8 mouse cellular contexts compared by ENCODE assay signal in genomic region chr9:50775662-50776126, GRCm38 (mm10). TPM values are rescaled to one million over a fixed set of nuclear protein-coding genes. Genes with fewer than 3 reads are reported as not detected.
DNase-seq lines count a peak whose midpoint lies in the region; ATAC-seq and TF ChIP-seq lines count a peak whose summit lies in the region.

No protein-coding gene starts in this region.

- in situ Hi-C loops in CH12.LX (cut with MboI; ENCODE audit: low pct_ligation_motif_present, low pct_unique_long_range_greater_than_20kb, low sequenced_read_pairs), result no loop called here

- H3K4me1 ChIP-seq in kidney, embryonic 16.5 days (ENCODE audit: insufficient read depth, low read length), result peaks cover 18% of the 10 kb centered on the region
- peaks cover 3 to 13% of the 10 kb centered on the region in 2 experiments; a peak in 3 of 4 replicates for H3K4me1 ChIP-seq in CH12.LX (ENCODE audit: control insufficient read depth in 1 of 2, insufficient read depth in 2 of 2)
- peaks cover 14% of the 10 kb centered on the region for H3K4me1 ChIP-seq in embryonic facial prominence, embryonic 12.5 days
- H3K4me1 ChIP-seq in hindbrain, postnatal 0 days (ENCODE audit: insufficient read depth, low read length), result peaks cover 5% of the 10 kb centered on the region; the same call in 1 of the 2 replicates
- peaks cover 24% of the 10 kb centered on the region for H3K4me1 ChIP-seq in midbrain, embryonic 10.5 days

- dilution Hi-C loops in CH12.LX (cut with MboI; ENCODE audit: extremely low pct_ligation_motif_present, extremely low pct_unique_long_range_greater_than_20kb, low sequenced_read_pairs), result no loop called here

- WGBS in kidney, embryonic 16.5 days, result under 1% methylated on average over 30 of the region's 30 CpGs
- WGBS in embryonic facial prominence, embryonic 12.5 days, result under 1% methylated on average over 30 of the region's 30 CpGs
- WGBS in hindbrain, postnatal 0 days, result 1% methylated on average over 29 of the region's 30 CpGs
- under 1% methylated on average over 28 of the region's 30 CpGs for WGBS in midbrain, embryonic 10.5 days

- no peak for DNase-seq in kidney, postnatal 10 days
- DNase-seq in CH12.LX (ENCODE audit: extremely low read depth), result no peak
- peak; percentile 35 for DNase-seq in hindbrain, postnatal 0 days (ENCODE audit: low spot score)
- no peak for DNase-seq in midbrain, embryonic 10.5 days (ENCODE audit: low spot score)
- no peak for DNase-seq in cerebellum, adult 11 months
- DNase-seq in spleen, postnatal 36 days (ENCODE audit: low spot score in 2 of 2), result no peak

- no peak for TF ChIP-seq RAD21 in CH12.LX (IDR thresholded peaks at IDR 0.05; ENCODE audit: low read depth, low read length)

- ATAC-seq in kidney, embryonic 16.5 days (ENCODE audit: low FRiP score, low TSS enrichment), result peak; percentile 37; the same call in 1 of the 2 replicates
- ATAC-seq in embryonic facial prominence, embryonic 12.5 days (ENCODE audit: insufficient number of reproducible peaks, insufficient read depth, low FRiP score, low TSS enrichment), result peak; percentile 68; the same call in 1 of the 2 replicates
- peak; percentile 66 for ATAC-seq in hindbrain, postnatal 0 days

- peak overlapping the region; percentile 84; the same call in 1 of the 2 replicates for H3K27ac ChIP-seq in kidney, embryonic 16.5 days (ENCODE audit: low read length)
- H3K27ac ChIP-seq in CH12.LX (ENCODE audit: insufficient read depth, low read depth), result no peak overlapping the region
- peak overlapping the region; percentile 89 for H3K27ac ChIP-seq in embryonic facial prominence, embryonic 12.5 days
- peak overlapping the region; percentile 91 for H3K27ac ChIP-seq in hindbrain, postnatal 0 days
- H3K27ac ChIP-seq in midbrain, embryonic 10.5 days (replicated peaks), result peak overlapping the region; percentile 93

- H3K4me3 ChIP-seq in kidney, embryonic 16.5 days (ENCODE audit: low read length), result peak overlapping the region; percentile 95
- H3K4me3 ChIP-seq in CH12.LX (replicated peaks in 1 of 3; ENCODE audit: low read depth in 2 of 3, low read length in 2 of 3, poor library complexity in 1 of 3), result peak overlapping the region; percentile 76 to 89 (median 80)
- H3K4me3 ChIP-seq in embryonic facial prominence, embryonic 12.5 days, result peak overlapping the region; percentile 85
- H3K4me3 ChIP-seq in hindbrain, postnatal 0 days (ENCODE audit: low read length), result peak overlapping the region; percentile 87
- peak overlapping the region; percentile 96 for H3K4me3 ChIP-seq in midbrain, embryonic 10.5 days

- H3K36me3 ChIP-seq in kidney, embryonic 16.5 days (ENCODE audit: insufficient read depth, low read length), result peaks cover 21% of the 10 kb centered on the region
- H3K36me3 ChIP-seq in CH12.LX (replicated peaks in 1 of 2; ENCODE audit: control insufficient read depth in 1 of 2, insufficient read depth in 1 of 2, low read length in 1 of 2), result peaks cover 21 to 50% of the 10 kb centered on the region in 2 experiments
- peaks cover 26% of the 10 kb centered on the region for H3K36me3 ChIP-seq in embryonic facial prominence, embryonic 12.5 days
- peaks cover 24% of the 10 kb centered on the region for H3K36me3 ChIP-seq in hindbrain, postnatal 0 days (ENCODE audit: insufficient read depth, low read length)
- H3K36me3 ChIP-seq in midbrain, embryonic 10.5 days, result peaks cover 42% of the 10 kb centered on the region

- H3K79me2 ChIP-seq in CH12.LX (replicated peaks; ENCODE audit: control insufficient read depth, extremely low read depth, insufficient read depth, poor library complexity, severe bottlenecking), result peaks cover 4% of the 10 kb centered on the region

- no peak for TF ChIP-seq CTCF in CH12.LX (conservative IDR thresholded peaks at IDR 0.05 in 1 of 2, IDR thresholded peaks at IDR 0.05 in 1 of 2; ENCODE audit: low read depth in 2 of 2, low read length in 2 of 2)
- TF ChIP-seq CTCF in hindbrain, postnatal 0 days (IDR thresholded peaks at IDR 0.05; ENCODE audit: low read depth), result no peak

- peak overlapping the region; percentile 97 for H3K9ac ChIP-seq in kidney, embryonic 16.5 days (replicated peaks; ENCODE audit: low read length)
- H3K9ac ChIP-seq in CH12.LX (ENCODE audit: insufficient read depth, low read depth), result peak overlapping the region; percentile 95
- H3K9ac ChIP-seq in embryonic facial prominence, embryonic 12.5 days, result peak overlapping the region; percentile 91
- H3K9ac ChIP-seq in hindbrain, postnatal 0 days (replicated peaks; ENCODE audit: low read length), result peak overlapping the region; percentile 90

- TF ChIP-seq EP300 in CH12.LX (IDR thresholded peaks at IDR 0.05; ENCODE audit: low read length), result no peak

- H3K27me3 ChIP-seq in kidney, embryonic 16.5 days (ENCODE audit: insufficient read depth, low read length), result no peaks in the 10 kb centered on the region
- no peaks in the 10 kb centered on the region for H3K27me3 ChIP-seq in CH12.LX (replicated peaks)
- H3K27me3 ChIP-seq in embryonic facial prominence, embryonic 12.5 days, result no peaks in the 10 kb centered on the region
- H3K27me3 ChIP-seq in hindbrain, postnatal 0 days (ENCODE audit: insufficient read depth, low read length), result no peaks in the 10 kb centered on the region
- H3K27me3 ChIP-seq in midbrain, embryonic 10.5 days (ENCODE audit: low read depth, poor library complexity, severe bottlenecking), result no peaks in the 10 kb centered on the region

- TF ChIP-seq POLR2A in CH12.LX (IDR thresholded peaks at IDR 0.05; ENCODE audit: low read depth, low read length), result no peak

- H3K9me3 ChIP-seq in kidney, embryonic 16.5 days (ENCODE audit: low read length), result no peaks in the 10 kb centered on the region
- H3K9me3 ChIP-seq in CH12.LX (replicated peaks; ENCODE audit: low read length), result no peaks in the 10 kb centered on the region
- H3K9me3 ChIP-seq in embryonic facial prominence, embryonic 12.5 days, result no peaks in the 10 kb centered on the region
- H3K9me3 ChIP-seq in hindbrain, postnatal 0 days (ENCODE audit: low read length), result no peaks in the 10 kb centered on the region
- H3K9me3 ChIP-seq in midbrain, embryonic 10.5 days (replicated peaks), result no peaks in the 10 kb centered on the region

- H3K4me2 ChIP-seq in kidney, embryonic 16.5 days (replicated peaks; ENCODE audit: low read depth, low read length), result peak overlapping the region; percentile 82
- peak overlapping the region; percentile 57 for H3K4me2 ChIP-seq in CH12.LX (ENCODE audit: insufficient read depth, low read depth, poor library complexity, severe bottlenecking)
- peak overlapping the region; percentile 56 for H3K4me2 ChIP-seq in embryonic facial prominence, embryonic 12.5 days (replicated peaks)
- H3K4me2 ChIP-seq in hindbrain, postnatal 0 days (ENCODE audit: low read depth, low read length), result peak overlapping the region; percentile 89

RNA-seq across cellular contexts. Expression of gene 1110032A03Rik, which starts 0.4 kb away (rescaled TPM):
- polyA plus RNA-seq in kidney, embryonic 16.5 days (2015; fragmentation: Nextera tagmentation; extraction: Ambion mirVana), result 33.1 and 40.4 TPM in 2 replicates
- total RNA-seq in CH12.LX (2012; rRNA removed) (6.3 and 7.7 TPM in 2 replicates), CH12.LX (2014; rRNA removed) (11.3 and 11.7 TPM in 2 replicates)
- 9.0 and 9.4 TPM in 2 replicates for polyA plus RNA-seq in CH12.LX (2012; ENCODE audit: insufficient read length, low read depth)
- polyA plus RNA-seq in embryonic facial prominence, embryonic 12.5 days (2016; fragmentation: Nextera tagmentation; extraction: Ambion mirVana), result 31.5 and 34.2 TPM in 2 replicates
- 39.1 and 42.3 TPM in 2 replicates for total RNA-seq in hindbrain, postnatal 0 days (2014; rRNA removed)
- 66.2 and 75.0 TPM in 2 replicates for polyA plus RNA-seq in hindbrain, postnatal 0 days (2015; fragmentation: Nextera tagmentation; extraction: Ambion mirVana)
- 29.6 and 30.1 TPM in 2 replicates for polyA plus RNA-seq in midbrain, embryonic 10.5 days (2016; fragmentation: Nextera tagmentation; extraction: Ambion mirVana)

RNA-seq across cellular contexts. Expression of gene Alg9, which starts 0.9 kb away (rescaled TPM):
- polyA plus RNA-seq in kidney, embryonic 16.5 days (2015; fragmentation: Nextera tagmentation; extraction: Ambion mirVana), result 41.8 and 44.3 TPM in 2 replicates
- 24.4 and 25.7 TPM in 2 replicates for total RNA-seq in CH12.LX (2012; rRNA removed)
- 31.4 and 40.1 TPM in 2 replicates for total RNA-seq in CH12.LX (2014; rRNA removed)
- 31.1 and 39.6 TPM in 2 replicates for polyA plus RNA-seq in CH12.LX (2012; ENCODE audit: insufficient read length, low read depth)
- polyA plus RNA-seq in embryonic facial prominence, embryonic 12.5 days (2016; fragmentation: Nextera tagmentation; extraction: Ambion mirVana), result 43.9 and 44.1 TPM in 2 replicates
- total RNA-seq in hindbrain, postnatal 0 days (2014; rRNA removed), result 92.7 and 94.0 TPM in 2 replicates
- polyA plus RNA-seq in hindbrain, postnatal 0 days (2015; fragmentation: Nextera tagmentation; extraction: Ambion mirVana), result 46.4 and 49.9 TPM in 2 replicates
- 37.9 and 38.1 TPM in 2 replicates for polyA plus RNA-seq in midbrain, embryonic 10.5 days (2016; fragmentation: Nextera tagmentation; extraction: Ambion mirVana)

RNA-seq across cellular contexts. Expression of gene Fdxacb1, which starts 7.7 kb away (rescaled TPM):
- 13.0 and 13.1 TPM in 2 replicates for polyA plus RNA-seq in kidney, embryonic 16.5 days (2015; fragmentation: Nextera tagmentation; extraction: Ambion mirVana)
- total RNA-seq in CH12.LX (2012; rRNA removed) (5.5 and 5.6 TPM in 2 replicates), CH12.LX (2014; rRNA removed) (9.5 and 10.6 TPM in 2 replicates)
- polyA plus RNA-seq in CH12.LX (2012; ENCODE audit: insufficient read length, low read depth), result 7.5 and 8.5 TPM in 2 replicates
- 10.5 and 12.5 TPM in 2 replicates for polyA plus RNA-seq in embryonic facial prominence, embryonic 12.5 days (2016; fragmentation: Nextera tagmentation; extraction: Ambion mirVana)
- 8.9 and 11.7 TPM in 2 replicates for total RNA-seq in hindbrain, postnatal 0 days (2014; rRNA removed)
- polyA plus RNA-seq in hindbrain, postnatal 0 days (2015; fragmentation: Nextera tagmentation; extraction: Ambion mirVana), result 9.6 and 12.0 TPM in 2 replicates
- 12.1 and 12.8 TPM in 2 replicates for polyA plus RNA-seq in midbrain, embryonic 10.5 days (2016; fragmentation: Nextera tagmentation; extraction: Ambion mirVana)

RNA-seq across cellular contexts. Expression of gene Hspb2, which starts 23.5 kb away (rescaled TPM):
- polyA plus RNA-seq in kidney, embryonic 16.5 days (2015; fragmentation: Nextera tagmentation; extraction: Ambion mirVana), result 5.2 and 6.0 TPM in 2 replicates
- total RNA-seq in CH12.LX (2012; rRNA removed), result not detected in 2 replicates
- total RNA-seq in CH12.LX (2014; rRNA removed), result not detected in 2 replicates
- not detected in 2 replicates for polyA plus RNA-seq in CH12.LX (2012; ENCODE audit: insufficient read length, low read depth)
- 8.5 and 10.1 TPM in 2 replicates for polyA plus RNA-seq in embryonic facial prominence, embryonic 12.5 days (2016; fragmentation: Nextera tagmentation; extraction: Ambion mirVana)
- 5.4 TPM in 1 of 2 replicates, not detected in the other for total RNA-seq in hindbrain, postnatal 0 days (2014; rRNA removed)
- polyA plus RNA-seq in hindbrain, postnatal 0 days (2015; fragmentation: Nextera tagmentation; extraction: Ambion mirVana), result 2.2 and 2.9 TPM in 2 replicates
- 0.33 and 0.60 TPM in 2 replicates for polyA plus RNA-seq in midbrain, embryonic 10.5 days (2016; fragmentation: Nextera tagmentation; extraction: Ambion mirVana)

RNA-seq across cellular contexts. Expression of gene Cryab, which starts 24.6 kb away (rescaled TPM):
- polyA plus RNA-seq in kidney, embryonic 16.5 days (2015; fragmentation: Nextera tagmentation; extraction: Ambion mirVana), result 54.3 and 57.4 TPM in 2 replicates
- total RNA-seq in CH12.LX (2012; rRNA removed), result not detected in 2 replicates
- total RNA-seq in CH12.LX (2014; rRNA removed), result not detected in 2 replicates
- not detected in 2 replicates for polyA plus RNA-seq in CH12.LX (2012; ENCODE audit: insufficient read length, low read depth)
- 25.4 and 36.0 TPM in 2 replicates for polyA plus RNA-seq in embryonic facial prominence, embryonic 12.5 days (2016; fragmentation: Nextera tagmentation; extraction: Ambion mirVana)
- 8.7 and 9.1 TPM in 2 replicates for total RNA-seq in hindbrain, postnatal 0 days (2014; rRNA removed)
- 31.2 and 31.4 TPM in 2 replicates for polyA plus RNA-seq in hindbrain, postnatal 0 days (2015; fragmentation: Nextera tagmentation; extraction: Ambion mirVana)
- polyA plus RNA-seq in midbrain, embryonic 10.5 days (2016; fragmentation: Nextera tagmentation; extraction: Ambion mirVana), result 3.6 and 5.9 TPM in 2 replicates
